Mouse (Mus musculus) thymus, adult 2 months (tissue): ENCODE data around the gene Ctxn2.

Source experiments
- CTCF ChIP-seq: fragments of 200-500 bp; IDR thresholded peaks from 2 replicates; pipeline ENCODE4 v1.5.1; 2012; ENCODE audit warnings: mild to moderate bottlenecking, control low read depth, low read length, moderate library complexity, borderline replicate concordance; ENCODE audit not compliant: control insufficient read depth, poor library complexity, insufficient read depth; ENCODE audit errors: extremely low read depth
- POLR2A ChIP-seq: fragments of 200-500 bp; IDR thresholded peaks from 2 replicates; pipeline ENCODE4 v1.6.1; 2012; ENCODE audit warnings: mild to moderate bottlenecking, low read length, control low read depth, moderate library complexity; ENCODE audit not compliant: control insufficient read depth, poor library complexity, insufficient read depth; ENCODE audit errors: extremely low read depth

GRCm38 (mm10) chr2:125187904-125188303 lies 51.4 kb downstream of the Ctxn2 start:
- TF ChIP-seq CTCF: no peak
- TF ChIP-seq POLR2A: no peak
